Mouse (Mus musculus): ENCODE measurements around the gene Actn4.

DNA sequence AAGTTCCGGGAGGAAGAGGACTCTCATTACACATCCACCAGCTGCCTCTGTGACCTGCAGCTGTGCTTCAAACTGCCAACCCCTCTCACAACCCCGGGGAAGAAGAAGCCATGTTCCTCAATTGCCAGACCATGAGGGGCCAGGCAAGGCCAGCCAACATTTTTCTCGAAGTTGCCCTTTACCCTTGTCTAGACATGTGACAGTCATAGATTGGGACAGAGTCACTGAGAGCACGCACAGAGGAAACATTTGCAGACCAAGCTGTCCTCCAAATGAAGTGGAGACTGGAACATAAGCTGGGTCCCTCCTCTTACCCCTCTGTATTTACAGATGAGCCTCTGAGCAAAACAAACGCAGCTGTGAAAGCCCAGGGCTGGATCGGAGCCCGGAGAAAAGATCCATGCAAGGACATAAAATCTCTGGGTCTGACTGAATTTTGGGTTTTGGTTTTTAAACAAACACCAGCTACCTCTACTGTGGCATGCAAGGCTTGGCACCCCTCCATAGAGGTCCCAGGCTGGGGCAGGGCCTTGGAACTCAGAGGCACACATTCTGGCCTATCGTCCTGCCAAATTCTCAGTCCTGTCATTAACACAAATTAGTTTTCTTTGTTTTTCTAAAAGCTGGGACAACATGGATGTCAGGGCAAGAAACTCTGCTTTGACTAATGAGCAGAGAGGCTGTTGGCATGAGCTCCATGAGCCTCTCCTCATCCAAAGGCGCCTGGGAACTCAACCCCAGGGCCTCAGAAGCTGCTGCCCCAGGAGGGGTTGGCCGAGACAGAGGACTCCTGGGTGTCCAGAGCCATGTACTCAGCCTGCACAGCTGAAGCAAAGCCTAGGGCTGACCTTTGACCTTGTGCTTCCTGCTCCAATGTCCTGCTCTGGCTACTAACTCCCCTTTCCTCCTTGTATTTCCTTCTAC is 44.4 kb downstream of the Actn4 start:
- TF ChIP-seq MAFK (IDR thresholded peaks at IDR 0.05; ENCODE audit: insufficient read depth, low read depth, low read length): no peak
- TF ChIP-seq CHD2 (IDR thresholded peaks at IDR 0.05; ENCODE audit: low read depth, low read length): no peak
- TF ChIP-seq HCFC1 (IDR thresholded peaks at IDR 0.05; ENCODE audit: borderline replicate concordance, insufficient read depth, low read length): no peak
- TF ChIP-seq ZC3H11A (IDR thresholded peaks at IDR 0.05; ENCODE audit: borderline replicate concordance, low read depth, low read length): no peak
